13 mouse cellular contexts compared by ENCODE assay signal in genomic region chr5:132408892-132409575, GRCm38 (mm10).
DNase-seq lines count a peak whose midpoint lies in the region; ATAC-seq lines count a peak whose summit lies in the region.
"Had no signal": no experiment of that assay in that cellular context is flagged by ENCODE, and none has a peak within 500 bp of the region (broad histone marks: within the 10 kb centered on the region; RNA-seq: fewer than 3 reads in every experiment).

No protein-coding gene starts in this region.

- no peaks in the 10 kb centered on the region for H3K9me3 ChIP-seq in forebrain, embryonic 12.5 days
- no peaks in the 10 kb centered on the region for H3K9me3 ChIP-seq in forebrain, embryonic 10.5 days
- H3K9me3 ChIP-seq in forebrain, embryonic 14.5 days (replicated peaks; ENCODE audit: control insufficient read depth, low read length), result no peaks in the 10 kb centered on the region
- H3K9me3 ChIP-seq in midbrain, embryonic 13.5 days, result no peaks in the 10 kb centered on the region
- no peaks in the 10 kb centered on the region for H3K9me3 ChIP-seq in heart, embryonic 12.5 days (replicated peaks)
- H3K9me3 ChIP-seq: embryonic facial prominence, embryonic 15.5 days; limb, embryonic 12.5 days had no signal

- 0 out of 2 replicates have a peak, but pooled peaks have one; percentile 41 for ATAC-seq in forebrain, embryonic 12.5 days (ENCODE audit: low FRiP score)
- ATAC-seq in forebrain, embryonic 14.5 days, result peak; percentile 69
- peak; percentile 83 for ATAC-seq in midbrain, embryonic 13.5 days
- ATAC-seq in heart, embryonic 12.5 days (ENCODE audit: insufficient number of reproducible peaks, low FRiP score), result no peak

- DNase-seq in forebrain, embryonic 10.5 days (ENCODE audit: extremely low spot score, low spot score), result no peak
- DNase-seq in cerebellum, adult 11-12 months, result peak; percentile 25
- DNase-seq in forebrain, embryonic 14.5 days (ENCODE audit: low spot score), result peak; percentile 72
- DNase-seq in left cerebral cortex, adult 18-20 months (ENCODE audit: low spot score in 2 of 2), result no peak
- no peak for DNase-seq in thymus, postnatal 4 days
- DNase-seq: adrenal gland, postnatal 36 days; lung, postnatal 36 days had no signal

- H3K27me3 ChIP-seq in forebrain, embryonic 12.5 days, result no peaks in the 10 kb centered on the region
- H3K27me3 ChIP-seq in forebrain, embryonic 10.5 days (ENCODE audit: poor library complexity, severe bottlenecking), result no peaks in the 10 kb centered on the region
- H3K27me3 ChIP-seq in forebrain, embryonic 14.5 days (replicated peaks; ENCODE audit: control insufficient read depth, insufficient read depth, low read length), result no peaks in the 10 kb centered on the region
- H3K27me3 ChIP-seq in midbrain, embryonic 13.5 days, result no peaks in the 10 kb centered on the region
- no peaks in the 10 kb centered on the region for H3K27me3 ChIP-seq in heart, embryonic 12.5 days (replicated peaks)
- H3K27me3 ChIP-seq: embryonic facial prominence, embryonic 15.5 days; limb, embryonic 12.5 days had no signal

- H3K4me1 ChIP-seq in forebrain, embryonic 12.5 days, result peaks cover 39% of the 10 kb centered on the region
- peaks cover 37% of the 10 kb centered on the region for H3K4me1 ChIP-seq in forebrain, embryonic 10.5 days
- H3K4me1 ChIP-seq in forebrain, embryonic 14.5 days (ENCODE audit: control insufficient read depth, insufficient read depth, low read length), result peaks cover 28% of the 10 kb centered on the region
- H3K4me1 ChIP-seq in midbrain, embryonic 13.5 days (replicated peaks), result peaks cover 50% of the 10 kb centered on the region
- H3K4me1 ChIP-seq in heart, embryonic 12.5 days (replicated peaks), result peaks cover 29% of the 10 kb centered on the region

- H3K4me2 ChIP-seq in forebrain, embryonic 12.5 days, result no peak overlapping the region
- H3K4me2 ChIP-seq in forebrain, embryonic 14.5 days (ENCODE audit: low read length), result no peak overlapping the region
- H3K4me2 ChIP-seq in midbrain, embryonic 13.5 days (replicated peaks), result no peak overlapping the region
- H3K4me2 ChIP-seq in heart, embryonic 12.5 days, result no peak overlapping the region
- H3K4me2 ChIP-seq: embryonic facial prominence, embryonic 15.5 days; limb, embryonic 12.5 days had no signal

- no peak overlapping the region for H3K9ac ChIP-seq in forebrain, embryonic 12.5 days
- H3K9ac ChIP-seq in forebrain, embryonic 14.5 days (ENCODE audit: low read length), result 0 out of 2 replicates have a peak overlapping the region, but pooled peaks have one; percentile 0
- no peak overlapping the region; the same call in 1 of the 2 replicates for H3K9ac ChIP-seq in midbrain, embryonic 13.5 days (replicated peaks)
- H3K9ac ChIP-seq in heart, embryonic 12.5 days, result no peak overlapping the region
- H3K9ac ChIP-seq: embryonic facial prominence, embryonic 15.5 days; limb, embryonic 12.5 days had no signal

- 0 out of 2 replicates have a peak overlapping the region, but pooled peaks have one; percentile 19 for H3K27ac ChIP-seq in forebrain, embryonic 12.5 days
- no peak overlapping the region for H3K27ac ChIP-seq in forebrain, embryonic 10.5 days
- H3K27ac ChIP-seq in forebrain, embryonic 14.5 days (ENCODE audit: low read depth, low read length), result peak overlapping the region; percentile 17; the same call in 1 of the 2 replicates
- H3K27ac ChIP-seq in midbrain, embryonic 13.5 days, result peak overlapping the region; percentile 59
- no peak overlapping the region for H3K27ac ChIP-seq in heart, embryonic 12.5 days (ENCODE audit: poor library complexity, severe bottlenecking)
- H3K27ac ChIP-seq: embryonic facial prominence, embryonic 15.5 days; kidney, postnatal 0 days; limb, embryonic 12.5 days had no signal

- 11% methylated on average over 2 of the region's 2 CpGs for WGBS in forebrain, embryonic 12.5 days
- WGBS in forebrain, embryonic 10.5 days, result 41% methylated on average over 2 of the region's 2 CpGs
- 7% methylated on average over 2 of the region's 2 CpGs for WGBS in forebrain, embryonic 14.5 days
- WGBS in midbrain, embryonic 13.5 days, result 10% methylated on average over 2 of the region's 2 CpGs
- 61% methylated on average over 2 of the region's 2 CpGs for WGBS in heart, embryonic 12.5 days

- H3K36me3 ChIP-seq in forebrain, embryonic 12.5 days (replicated peaks), result no peaks in the 10 kb centered on the region
- no peaks in the 10 kb centered on the region for H3K36me3 ChIP-seq in forebrain, embryonic 10.5 days (replicated peaks)
- no peaks in the 10 kb centered on the region for H3K36me3 ChIP-seq in forebrain, embryonic 14.5 days (ENCODE audit: control insufficient read depth, insufficient read depth, low read length)
- H3K36me3 ChIP-seq in midbrain, embryonic 13.5 days, result no peaks in the 10 kb centered on the region
- H3K36me3 ChIP-seq in heart, embryonic 12.5 days, result no peaks in the 10 kb centered on the region
- H3K36me3 ChIP-seq: embryonic facial prominence, embryonic 15.5 days; limb, embryonic 12.5 days had no signal

- H3K4me3 ChIP-seq in forebrain, embryonic 12.5 days (replicated peaks), result no peak overlapping the region
- H3K4me3 ChIP-seq in forebrain, embryonic 10.5 days, result no peak overlapping the region
- H3K4me3 ChIP-seq in forebrain, embryonic 14.5 days (ENCODE audit: low read depth, low read length), result no peak overlapping the region
- H3K4me3 ChIP-seq in midbrain, embryonic 13.5 days (replicated peaks), result no peak overlapping the region
- no peak overlapping the region for H3K4me3 ChIP-seq in heart, embryonic 12.5 days
- H3K4me3 ChIP-seq: embryonic facial prominence, embryonic 15.5 days; limb, embryonic 12.5 days had no signal

Comparison
In these comparisons a context has a peak if more than half of its experiments do, and no peak if none do; other contexts are left out.
1. H3K27ac ChIP-seq: peak in forebrain, embryonic 12.5 days (single experiment), forebrain, embryonic 14.5 days (single experiment) and midbrain, embryonic 13.5 days (single experiment); none in forebrain, embryonic 10.5 days (single experiment) and heart, embryonic 12.5 days (single experiment).
2. DNase-seq: peak in cerebellum, adult 11-12 months (single experiment) and forebrain, embryonic 14.5 days (single experiment); none in forebrain, embryonic 10.5 days (single experiment), left cerebral cortex, adult 18-20 months (0 of 2) and thymus, postnatal 4 days (single experiment).